Comparison of ENCODE assay signal across 26 mouse cellular contexts in the genomic region with DNA sequence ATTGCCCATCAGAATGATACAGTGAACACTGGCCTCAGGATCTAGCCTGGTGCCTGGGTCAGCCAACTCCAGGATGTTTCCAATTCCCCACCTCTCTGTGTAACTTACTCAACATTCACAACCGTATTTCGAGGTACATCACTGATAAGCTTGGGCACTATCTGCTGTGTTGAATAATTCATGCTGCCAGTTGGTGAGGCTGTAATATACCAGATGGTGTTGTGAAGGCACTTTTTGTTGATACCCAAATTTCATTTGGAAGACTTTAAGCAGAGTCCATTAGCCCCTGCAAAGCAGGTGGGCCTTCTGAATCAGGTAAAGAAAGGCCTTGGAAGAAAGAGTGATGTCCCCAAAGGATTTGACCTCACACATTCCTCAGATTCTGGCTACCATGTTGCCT.
DNase-seq lines count a peak whose midpoint lies in the region; ATAC-seq and TF ChIP-seq lines count a peak whose summit lies in the region.
"Had no signal": no experiment of that assay in that cellular context is flagged by ENCODE, and none has a peak within 500 bp of the region (broad histone marks: within the 10 kb centered on the region; RNA-seq: fewer than 3 reads in every experiment).

No protein-coding gene starts in this region.

- no peak for TF ChIP-seq EP300 in lung, postnatal 0 days (IDR thresholded peaks at IDR 0.05)

- no peak overlapping the region for H3K4me3 ChIP-seq in forebrain, embryonic 13.5 days
- no peak overlapping the region for H3K4me3 ChIP-seq in forebrain, embryonic 15.5 days
- H3K4me3 ChIP-seq in forebrain, postnatal 0 days (ENCODE audit: low read depth, low read length): no peak overlapping the region
- no peak overlapping the region for H3K4me3 ChIP-seq in forebrain, embryonic 12.5 days (replicated peaks)
- H3K4me3 ChIP-seq in lung, postnatal 0 days (ENCODE audit: low read depth, low read length): no peak overlapping the region
- H3K4me3 ChIP-seq: embryonic facial prominence, embryonic 10.5 days; embryonic facial prominence, embryonic 13.5 days; erythroblast, embryonic 14.5 days; gastrocnemius, adult 2 months; heart, embryonic 13.5 days had no signal

- H3K27me3 ChIP-seq in forebrain, embryonic 13.5 days: no peaks in the 10 kb centered on the region
- H3K27me3 ChIP-seq in forebrain, embryonic 15.5 days: no peaks in the 10 kb centered on the region
- no peaks in the 10 kb centered on the region for H3K27me3 ChIP-seq in forebrain, postnatal 0 days (ENCODE audit: insufficient read depth, low read length)
- H3K27me3 ChIP-seq in forebrain, embryonic 12.5 days: no peaks in the 10 kb centered on the region
- H3K27me3 ChIP-seq in lung, postnatal 0 days (replicated peaks; ENCODE audit: insufficient read depth, low read length): no peaks in the 10 kb centered on the region
- H3K27me3 ChIP-seq: embryonic facial prominence, embryonic 13.5 days; heart, embryonic 13.5 days had no signal

- DNase-seq in forebrain, postnatal 0 days: peak; percentile 50
- peak; percentile 9 to 51 for DNase-seq in layer of hippocampus, adult 18-20 months (ENCODE audit: low spot score in 2 of 2)
- DNase-seq in layer of hippocampus, postnatal 25 days (ENCODE audit: extremely low spot score in 1 of 2, low spot score in 1 of 2): no peak
- DNase-seq in layer of hippocampus, adult 9-11 months: peak; percentile 11
- DNase-seq in lung, postnatal 0 days (ENCODE audit: low spot score): no peak
- DNase-seq: adrenal gland, adult 8-10 months; adrenal gland, postnatal 25 days; cerebellum, adult 11 months; cerebellum, adult 9-11 months; gastrocnemius, adult 2 months; gastrocnemius, postnatal 14 days; heart, adult 18-20 months; heart, postnatal 14 days; heart, postnatal 4 days had no signal

- peak; percentile 36; the same call in 1 of the 2 replicates for ATAC-seq in forebrain, embryonic 13.5 days
- no peak for ATAC-seq in forebrain, embryonic 15.5 days (replicated peaks)
- ATAC-seq in forebrain, postnatal 0 days: no peak
- ATAC-seq in forebrain, embryonic 12.5 days (ENCODE audit: low FRiP score): no peak
- no peak for ATAC-seq in lung, postnatal 0 days
- ATAC-seq: activated CD4-positive, CD25-positive, alpha-beta regulatory T cell, adult 4 months; hindbrain, postnatal 0 days; inflammation-experienced regulatory T-cells, adult 6 months; intestine, embryonic 16.5 days had no signal

- TF ChIP-seq CTCF in forebrain, postnatal 0 days (IDR thresholded peaks at IDR 0.05; ENCODE audit: low read depth): no peak
- no peak for TF ChIP-seq CTCF in lung, postnatal 0 days (IDR thresholded peaks at IDR 0.05)

- no peak overlapping the region for H3K9ac ChIP-seq in forebrain, embryonic 13.5 days
- H3K9ac ChIP-seq in forebrain, embryonic 15.5 days (replicated peaks): no peak overlapping the region
- no peak overlapping the region for H3K9ac ChIP-seq in forebrain, postnatal 0 days
- no peak overlapping the region for H3K9ac ChIP-seq in forebrain, embryonic 12.5 days
- no peak overlapping the region for H3K9ac ChIP-seq in lung, postnatal 0 days (replicated peaks; ENCODE audit: low read depth)
- H3K9ac ChIP-seq: embryonic facial prominence, embryonic 13.5 days; heart, embryonic 13.5 days; hindbrain, embryonic 14.5 days had no signal

- 74% methylated on average over 2 of the region's 2 CpGs for WGBS in forebrain, embryonic 13.5 days
- WGBS in forebrain, embryonic 15.5 days: 69% methylated on average over 2 of the region's 2 CpGs
- 64% methylated on average over 2 of the region's 2 CpGs for WGBS in forebrain, postnatal 0 days
- WGBS in forebrain, embryonic 12.5 days: 97% methylated on average over 2 of the region's 2 CpGs
- WGBS in lung, postnatal 0 days: 84% methylated on average over 2 of the region's 2 CpGs

- H3K4me2 ChIP-seq in forebrain, embryonic 13.5 days: no peak overlapping the region
- no peak overlapping the region for H3K4me2 ChIP-seq in forebrain, embryonic 15.5 days (replicated peaks)
- no peak overlapping the region for H3K4me2 ChIP-seq in forebrain, postnatal 0 days (ENCODE audit: low read depth)
- H3K4me2 ChIP-seq in forebrain, embryonic 12.5 days: no peak overlapping the region
- H3K4me2 ChIP-seq in lung, postnatal 0 days (replicated peaks; ENCODE audit: low read depth, low read length): no peak overlapping the region
- H3K4me2 ChIP-seq: embryonic facial prominence, embryonic 13.5 days; heart, embryonic 13.5 days; hindbrain, embryonic 14.5 days had no signal

- no peaks in the 10 kb centered on the region for H3K9me3 ChIP-seq in forebrain, embryonic 13.5 days (replicated peaks)
- 0 out of 2 replicates have a peak, but pooled peaks cover 2% of the 10 kb centered on the region for H3K9me3 ChIP-seq in forebrain, embryonic 15.5 days
- no peaks in the 10 kb centered on the region for H3K9me3 ChIP-seq in forebrain, postnatal 0 days (ENCODE audit: low read length)
- no peaks in the 10 kb centered on the region for H3K9me3 ChIP-seq in forebrain, embryonic 12.5 days
- no peaks in the 10 kb centered on the region for H3K9me3 ChIP-seq in lung, postnatal 0 days (ENCODE audit: low read length)
- H3K9me3 ChIP-seq: embryonic facial prominence, embryonic 10.5 days; embryonic facial prominence, embryonic 13.5 days had no signal

- no peaks in the 10 kb centered on the region for H3K4me1 ChIP-seq in forebrain, embryonic 13.5 days
- H3K4me1 ChIP-seq in forebrain, embryonic 15.5 days: no peaks in the 10 kb centered on the region
- H3K4me1 ChIP-seq in forebrain, postnatal 0 days (ENCODE audit: insufficient read depth): no peaks in the 10 kb centered on the region
- H3K4me1 ChIP-seq in forebrain, embryonic 12.5 days: no peaks in the 10 kb centered on the region
- no peaks in the 10 kb centered on the region for H3K4me1 ChIP-seq in lung, postnatal 0 days (ENCODE audit: insufficient read depth, low read depth, low read length)
- H3K4me1 ChIP-seq: embryonic facial prominence, embryonic 10.5 days; embryonic facial prominence, embryonic 13.5 days; heart, embryonic 13.5 days had no signal

- no peaks in the 10 kb centered on the region for H3K36me3 ChIP-seq in forebrain, embryonic 13.5 days (ENCODE audit: poor library complexity, severe bottlenecking)
- no peaks in the 10 kb centered on the region for H3K36me3 ChIP-seq in forebrain, embryonic 15.5 days
- no peaks in the 10 kb centered on the region for H3K36me3 ChIP-seq in forebrain, postnatal 0 days (ENCODE audit: insufficient read depth)
- no peaks in the 10 kb centered on the region for H3K36me3 ChIP-seq in forebrain, embryonic 12.5 days (replicated peaks)
- no peaks in the 10 kb centered on the region for H3K36me3 ChIP-seq in lung, postnatal 0 days (ENCODE audit: insufficient read depth, low read length)
- H3K36me3 ChIP-seq: embryonic facial prominence, embryonic 10.5 days; embryonic facial prominence, embryonic 13.5 days; heart, embryonic 13.5 days had no signal

- H3K27ac ChIP-seq in forebrain, embryonic 13.5 days: no peak overlapping the region
- H3K27ac ChIP-seq in forebrain, embryonic 15.5 days (replicated peaks): no peak overlapping the region
- no peak overlapping the region for H3K27ac ChIP-seq in forebrain, postnatal 0 days (ENCODE audit: low read depth, low read length)
- no peak overlapping the region for H3K27ac ChIP-seq in forebrain, embryonic 12.5 days
- no peak overlapping the region for H3K27ac ChIP-seq in lung, postnatal 0 days (ENCODE audit: low read length)
- H3K27ac ChIP-seq: embryonic facial prominence, embryonic 10.5 days; embryonic facial prominence, embryonic 13.5 days; gastrocnemius, adult 2 months; heart, embryonic 13.5 days; hindbrain, embryonic 14.5 days; hindbrain, postnatal 0 days had no signal

Comparison
In these comparisons a context has a peak if more than half of its experiments do, and no peak if none do; other contexts are left out.
1. DNase-seq: peak in forebrain, postnatal 0 days (single experiment), layer of hippocampus, adult 18-20 months (2 of 2) and layer of hippocampus, adult 9-11 months (single experiment); none in layer of hippocampus, postnatal 25 days (0 of 2) and lung, postnatal 0 days (single experiment).